25 mouse cellular contexts compared by ENCODE assay signal in the genomic region with DNA sequence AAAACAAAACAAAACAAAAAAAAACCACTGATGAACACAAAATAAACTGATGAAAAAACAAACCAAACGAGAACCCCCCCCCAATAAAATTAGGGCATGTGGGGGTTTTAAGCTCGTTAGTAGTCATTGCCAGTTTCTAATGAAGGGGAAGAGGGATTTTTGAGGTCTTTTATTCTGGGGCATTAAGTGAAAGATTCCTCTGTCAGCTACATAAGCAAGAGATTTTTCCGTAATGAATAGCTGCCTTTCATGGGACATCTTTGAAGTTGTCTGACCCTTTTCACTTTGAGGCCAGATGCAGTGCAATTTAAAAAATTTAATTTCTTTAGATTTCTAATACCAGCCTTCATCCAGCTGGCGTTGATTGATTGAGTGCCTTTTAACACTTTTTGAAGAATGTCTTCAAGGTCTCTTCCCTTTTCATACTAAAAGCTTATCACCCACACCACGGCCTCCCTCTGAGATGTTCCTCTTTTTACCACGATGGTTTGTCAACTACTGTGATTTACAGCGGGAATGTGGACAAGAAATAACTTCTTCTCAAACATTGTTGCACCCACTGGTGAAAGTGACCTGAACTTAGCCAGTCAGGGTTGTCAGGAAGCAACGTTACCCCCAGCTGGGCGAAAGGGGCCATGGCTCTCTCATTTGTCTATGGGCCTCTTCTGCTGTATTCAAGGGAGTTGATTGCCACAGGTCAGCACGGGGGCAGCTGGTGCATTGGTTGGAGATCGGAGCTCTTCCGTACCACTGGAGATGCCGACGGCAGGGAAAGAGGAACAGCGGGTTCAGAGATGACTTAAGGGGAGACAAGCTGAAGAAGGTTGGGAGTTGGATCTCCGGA.
DNase-seq lines count a peak whose midpoint lies in the region; ATAC-seq and TF ChIP-seq lines count a peak whose summit lies in the region.
"Had no signal": no experiment of that assay in that cellular context is flagged by ENCODE, and none has a peak within 500 bp of the region (broad histone marks: within the 10 kb centered on the region; RNA-seq: fewer than 3 reads in every experiment).

No protein-coding gene starts in this region.

- intact Hi-C loops in heart, adult 2 months (cut with DNase I) = no loop called here

- peak overlapping the region; percentile 21 for H3K27ac ChIP-seq in forebrain, embryonic 12.5 days
- no peak overlapping the region for H3K27ac ChIP-seq in forebrain, embryonic 13.5 days
- H3K27ac ChIP-seq in heart, adult 2 months = no peak overlapping the region
- H3K27ac ChIP-seq: heart, embryonic 10.5 days; hindbrain, embryonic 13.5 days; liver, embryonic 12.5 days; midbrain, embryonic 13.5 days; neural tube, embryonic 13.5 days had no signal

- no peak for ATAC-seq in forebrain, embryonic 12.5 days (ENCODE audit: low FRiP score)
- ATAC-seq in forebrain, embryonic 13.5 days = no peak
- ATAC-seq in common myeloid progenitor, adult 5-6 weeks (replicated peaks; ENCODE audit: low read depth, poor library complexity, severe bottlenecking) = peak; percentile 79
- peak; percentile 50 for ATAC-seq in megakaryocyte progenitor cell, adult 5-6 weeks (replicated peaks; ENCODE audit: poor library complexity)
- ATAC-seq: inflammation-experienced regulatory T-cells, adult 6 months; liver, embryonic 12.5 days; midbrain, embryonic 13.5 days had no signal

- no peaks in the 10 kb centered on the region for H3K9me3 ChIP-seq in forebrain, embryonic 12.5 days
- no peaks in the 10 kb centered on the region for H3K9me3 ChIP-seq in forebrain, embryonic 13.5 days (replicated peaks)
- H3K9me3 ChIP-seq: heart, embryonic 10.5 days; hindbrain, embryonic 13.5 days; liver, embryonic 12.5 days; midbrain, embryonic 13.5 days; neural tube, embryonic 13.5 days had no signal

- H3K9ac ChIP-seq in forebrain, embryonic 12.5 days = no peak overlapping the region
- H3K9ac ChIP-seq in forebrain, embryonic 13.5 days = no peak overlapping the region
- H3K9ac ChIP-seq in heart, adult 2 months (ENCODE audit: low read depth, low read length) = no peak overlapping the region
- H3K9ac ChIP-seq: hindbrain, embryonic 13.5 days; liver, embryonic 12.5 days; midbrain, embryonic 13.5 days; neural tube, embryonic 13.5 days had no signal

- H3K36me3 ChIP-seq in forebrain, embryonic 12.5 days (replicated peaks) = no peaks in the 10 kb centered on the region
- H3K36me3 ChIP-seq in forebrain, embryonic 13.5 days (ENCODE audit: poor library complexity, severe bottlenecking) = no peaks in the 10 kb centered on the region
- 0 out of 2 replicates have a peak, but pooled peaks cover 2% of the 10 kb centered on the region for H3K36me3 ChIP-seq in heart, adult 2 months (ENCODE audit: control insufficient read depth, insufficient read depth, low read length)
- H3K36me3 ChIP-seq: heart, embryonic 10.5 days; hindbrain, embryonic 13.5 days; liver, embryonic 12.5 days; midbrain, embryonic 13.5 days; neural tube, embryonic 13.5 days had no signal

- no peak overlapping the region for H3K4me3 ChIP-seq in forebrain, embryonic 12.5 days (replicated peaks)
- no peak overlapping the region for H3K4me3 ChIP-seq in forebrain, embryonic 13.5 days
- H3K4me3 ChIP-seq in heart, adult 2 months = no peak overlapping the region
- H3K4me3 ChIP-seq: erythroblast, embryonic 14.5 days; heart, embryonic 10.5 days; hindbrain, embryonic 13.5 days; liver, embryonic 12.5 days; midbrain, embryonic 13.5 days; neural tube, embryonic 13.5 days had no signal

- H3K79me2 ChIP-seq in heart, adult 2 months (replicated peaks; ENCODE audit: control insufficient read depth, insufficient read depth, low read length) = peaks cover 3% of the 10 kb centered on the region; the same call in 1 of the 2 replicates

- WGBS in forebrain, embryonic 12.5 days = 19% methylated on average over 16 of the region's 16 CpGs
- WGBS in forebrain, embryonic 13.5 days = 16% methylated on average over 16 of the region's 16 CpGs
- 78% methylated on average over 16 of the region's 16 CpGs for WGBS in heart, adult 2 months

- TF ChIP-seq POLR2A in heart, adult 2 months (IDR thresholded peaks at IDR 0.05; ENCODE audit: insufficient read depth, low read depth, low read length) = no peak

- H3K4me1 ChIP-seq in forebrain, embryonic 12.5 days = peaks cover 24% of the 10 kb centered on the region
- peaks cover 26% of the 10 kb centered on the region for H3K4me1 ChIP-seq in forebrain, embryonic 13.5 days
- H3K4me1 ChIP-seq in heart, adult 2 months (ENCODE audit: control insufficient read depth, insufficient read depth, low read length) = peaks cover 7% of the 10 kb centered on the region
- H3K4me1 ChIP-seq: midbrain, embryonic 13.5 days had no signal

- TF ChIP-seq EP300 in heart, adult 2 months (IDR thresholded peaks at IDR 0.05; ENCODE audit: insufficient read depth, low read depth, low read length) = no peak

- H3K27me3 ChIP-seq in forebrain, embryonic 12.5 days = peaks cover 9% of the 10 kb centered on the region; the same call in 1 of the 2 replicates
- H3K27me3 ChIP-seq in forebrain, embryonic 13.5 days = no peaks in the 10 kb centered on the region
- H3K27me3 ChIP-seq in heart, adult 2 months (ENCODE audit: control insufficient read depth, insufficient read depth, low read length) = no peaks in the 10 kb centered on the region
- H3K27me3 ChIP-seq: CH12.LX; hindbrain, embryonic 13.5 days; liver, embryonic 12.5 days; midbrain, embryonic 13.5 days; neural tube, embryonic 13.5 days had no signal

- no peak for TF ChIP-seq CTCF in heart, adult 2 months (IDR thresholded peaks at IDR 0.05)

- H3K4me2 ChIP-seq in forebrain, embryonic 12.5 days = no peak overlapping the region
- H3K4me2 ChIP-seq in forebrain, embryonic 13.5 days = no peak overlapping the region
- H3K4me2 ChIP-seq: hindbrain, embryonic 13.5 days; liver, embryonic 12.5 days; midbrain, embryonic 13.5 days; neural tube, embryonic 13.5 days had no signal

- peak; percentile 20 for DNase-seq in MEL-GATA-1-ER (ENCODE audit: extremely low read depth, low read depth)
- DNase-seq in heart, adult 2 months = no peak
- no peak for DNase-seq in frontal cortex, postnatal 14 days (ENCODE audit: low spot score in 2 of 2)
- DNase-seq: adrenal gland, adult 8-10 months; cerebellum, adult 11 months; cerebellum, postnatal 10 days; gastrocnemius, postnatal 36 days; kidney, adult 2 months; kidney, postnatal 14 days; left cerebral cortex, postnatal 4 days; lung, adult 2 months; lung, postnatal 4 days; thymus, postnatal 36 days had no signal

Comparison
In these comparisons a context has a peak if more than half of its experiments do, and no peak if none do; other contexts are left out.
1. ATAC-seq: peak in common myeloid progenitor, adult 5-6 weeks (single experiment) and megakaryocyte progenitor cell, adult 5-6 weeks (single experiment); none in forebrain, embryonic 12.5 days (single experiment) and forebrain, embryonic 13.5 days (single experiment).